Mouse (Mus musculus) neural tube, embryonic 15.5 days (tissue): ENCODE data around the gene Ttc1. TPM values are rescaled to one million over a fixed set of nuclear protein-coding genes. Genes with fewer than 3 reads are reported as not detected.

Experiments used
- ATAC-seq: fragments of 200-750 bp; cut with Nextera tagmentation; 2 replicates; pipeline ENCODE4 v1.8.0; 2017; ENCODE audit warnings: mild to moderate bottlenecking, moderate TSS enrichment, moderate library complexity; ENCODE audit not compliant: low FRiP score
- H3K27ac ChIP-seq: fragments of 300-500 bp; sonication (generic); replicated peaks from 2 replicates; pipeline ENCODE4 v1.5.1; 2015; ENCODE audit warnings: mild to moderate bottlenecking, inconsistent platforms
- H3K27me3 ChIP-seq: fragments of 300-500 bp; sonication (generic); replicated peaks from 2 replicates; pipeline ENCODE4 v1.6.1; 2015; ENCODE audit warnings: inconsistent platforms
- H3K36me3 ChIP-seq: fragments of 300-500 bp; sonication (generic); 2 replicates; pipeline ENCODE4 v1.6.1; 2015; ENCODE audit warnings: inconsistent platforms
- H3K4me1 ChIP-seq: fragments of 300-500 bp; sonication (generic); 2 replicates; pipeline ENCODE4 v1.6.1; 2015; ENCODE audit warnings: inconsistent platforms
- H3K4me2 ChIP-seq: fragments of 300-500 bp; sonication (generic); 2 replicates; pipeline ENCODE4 v1.6.1; 2015; ENCODE audit warnings: inconsistent platforms, mild to moderate bottlenecking, moderate library complexity
- H3K4me3 ChIP-seq: fragments of 300-500 bp; sonication (generic); replicated peaks from 2 replicates; pipeline ENCODE4 v1.5.1; 2015; ENCODE audit warnings: mild to moderate bottlenecking, inconsistent platforms
- H3K9ac ChIP-seq: fragments of 300-500 bp; sonication (generic); replicated peaks from 2 replicates; pipeline ENCODE4 v1.6.1; 2015; ENCODE audit warnings: mild to moderate bottlenecking, inconsistent platforms
- H3K9me3 ChIP-seq: fragments of 300-500 bp; sonication (generic); replicated peaks from 2 replicates; pipeline ENCODE4 v1.6.1; 2016; ENCODE audit warnings: inconsistent platforms
- WGBS: fragments of 180-500 bp; shearing (Covaris S2); methylation state at CpG from one replicate; pipeline ENCODE4 v1.1.7; 2015; ENCODE audit warnings: mixed read lengths; 5-methylcytosine and 5-hydroxymethylcytosine counted together
- polyA plus RNA-seq: library from polyadenylated mRNA; unstranded; fragments of >200 nt; fragmentation: Nextera tagmentation; extraction: Ambion mirVana; gene quantifications from 2 replicates; pipeline ENCODE4 v1.2.1, GENCODE M21; 2015

Ttc1 gene
- polyA plus RNA-seq, 1 experiment from 2014 or later = 73.8 TPM

- 96% methylated on average over 3 of the region's 3 CpGs for WGBS
- peaks cover 26% of the 10 kb centered on the region for H3K36me3 ChIP-seq
- no peak overlapping the region for H3K4me2 ChIP-seq
- H3K4me1 ChIP-seq = no peaks in the 10 kb centered on the region
- H3K4me3 ChIP-seq = no peak overlapping the region
- no peak for ATAC-seq
- no peak overlapping the region for H3K9ac ChIP-seq
- no peaks in the 10 kb centered on the region for H3K27me3 ChIP-seq
- H3K27ac ChIP-seq = no peak overlapping the region
- no peaks in the 10 kb centered on the region for H3K9me3 ChIP-seq
These were observed 47.5 kb downstream of the Ttc1 start for GRCm38 (mm10) chr11:43700291-43700690.

GRCm38 (mm10) chr11:43698621-43699020 is 49.2 kb downstream of the Ttc1 start:
- H3K36me3 ChIP-seq = peaks cover 22% of the 10 kb centered on the region
- H3K9ac ChIP-seq = no peak overlapping the region
- no peaks in the 10 kb centered on the region for H3K27me3 ChIP-seq
- H3K4me1 ChIP-seq = no peaks in the 10 kb centered on the region
- H3K27ac ChIP-seq = no peak overlapping the region
- no peak for ATAC-seq
- H3K4me3 ChIP-seq = no peak overlapping the region
- no peaks in the 10 kb centered on the region for H3K9me3 ChIP-seq
- WGBS = 77% methylated on average over 5 of the region's 5 CpGs
- no peak overlapping the region for H3K4me2 ChIP-seq

GRCm38 (mm10) chr11:43696623-43697022 is 51.2 kb downstream of the Ttc1 start:
- H3K9me3 ChIP-seq = no peaks in the 10 kb centered on the region
- H3K4me2 ChIP-seq = no peak overlapping the region
- ATAC-seq = no peak
- H3K27me3 ChIP-seq = no peaks in the 10 kb centered on the region
- H3K9ac ChIP-seq = no peak overlapping the region
- H3K27ac ChIP-seq = no peak overlapping the region
- no peak overlapping the region for H3K4me3 ChIP-seq
- H3K36me3 ChIP-seq = peaks cover 39% of the 10 kb centered on the region
- H3K4me1 ChIP-seq = no peaks in the 10 kb centered on the region
- 70% methylated on average over 4 of the region's 4 CpGs for WGBS

- WGBS = 57% methylated on average over 1 of the region's 1 CpGs
- no peak overlapping the region for H3K4me3 ChIP-seq
- no peak for ATAC-seq
- H3K9ac ChIP-seq = no peak overlapping the region
- H3K4me1 ChIP-seq = peaks cover 17% of the 10 kb centered on the region
- no peaks in the 10 kb centered on the region for H3K27me3 ChIP-seq
- H3K36me3 ChIP-seq = peaks cover 41% of the 10 kb centered on the region
- no peak overlapping the region for H3K27ac ChIP-seq
- no peaks in the 10 kb centered on the region for H3K9me3 ChIP-seq
- no peak overlapping the region for H3K4me2 ChIP-seq
These were observed 59.0 kb downstream of the Ttc1 start for GRCm38 (mm10) chr11:43688850-43689249.

GRCm38 (mm10) chr11:43682415-43683217 is 65.2 kb downstream of the Ttc1 start:
- Histone ChIP-seq H3K27me3 (no peaks in the 10 kb centered on the region), H3K9me3 (no peaks in the 10 kb centered on the region), H3K4me1 (peaks cover 37% of the 10 kb centered on the region), H3K4me3 (peak overlapping the region; percentile 81), H3K9ac (peak overlapping the region; percentile 84), H3K4me2 (peak overlapping the region; percentile 68), H3K36me3 (peaks cover 7% of the 10 kb centered on the region), H3K27ac (peak overlapping the region; percentile 96)
- peak; percentile 58 for ATAC-seq
- under 1% methylated on average over 71 of the region's 72 CpGs for WGBS

GRCm38 (mm10) chr11:43681472-43682414 is 66.1 kb downstream of the Ttc1 start, which contains the start of gene Pwwp2a:
Gene Pwwp2a, plus strand, starts transcription at chr11:43681998.
- under 1% methylated on average over 71 of the region's 87 CpGs for WGBS
- Histone ChIP-seq H3K9ac (peak within 1 kb of the TSS; percentile 84), H3K4me2 (peak within 1 kb of the TSS; percentile 68), H3K27me3 (no peaks in the 10 kb centered on the region), H3K4me1 (peaks cover 37% of the 10 kb centered on the region), H3K36me3 (peaks cover 5% of the 10 kb centered on the region), H3K27ac (peak within 1 kb of the TSS; percentile 96), H3K4me3 (peak within 1 kb of the TSS; percentile 81), H3K9me3 (no peaks in the 10 kb centered on the region)
- peak; percentile 98 for ATAC-seq

Other genes with a start within 250 kb of the Ttc1 start
- 11.0 and 14.2 TPM in 2 replicates for gene Ccnjl, start 219.2 kb downstream of the Ttc1 start, polyA plus RNA-seq
- 2.7 and 3.5 TPM in 2 replicates for gene 4933415A04Rik, start 161.0 kb downstream of the Ttc1 start, polyA plus RNA-seq
- gene Fabp6, start 146.5 kb downstream of the Ttc1 start, polyA plus RNA-seq = not detected in 2 replicates
- 25.2 and 25.4 TPM in 2 replicates for gene Pwwp2a, start 66.0 kb downstream of the Ttc1 start, polyA plus RNA-seq
- 12.2 and 16.4 TPM in 2 replicates for gene Adra1b, start 153.2 kb upstream of the Ttc1 start, polyA plus RNA-seq